Mouse (Mus musculus): ENCODE results near the gene Impad1.

Gene Impad1

DNA sequence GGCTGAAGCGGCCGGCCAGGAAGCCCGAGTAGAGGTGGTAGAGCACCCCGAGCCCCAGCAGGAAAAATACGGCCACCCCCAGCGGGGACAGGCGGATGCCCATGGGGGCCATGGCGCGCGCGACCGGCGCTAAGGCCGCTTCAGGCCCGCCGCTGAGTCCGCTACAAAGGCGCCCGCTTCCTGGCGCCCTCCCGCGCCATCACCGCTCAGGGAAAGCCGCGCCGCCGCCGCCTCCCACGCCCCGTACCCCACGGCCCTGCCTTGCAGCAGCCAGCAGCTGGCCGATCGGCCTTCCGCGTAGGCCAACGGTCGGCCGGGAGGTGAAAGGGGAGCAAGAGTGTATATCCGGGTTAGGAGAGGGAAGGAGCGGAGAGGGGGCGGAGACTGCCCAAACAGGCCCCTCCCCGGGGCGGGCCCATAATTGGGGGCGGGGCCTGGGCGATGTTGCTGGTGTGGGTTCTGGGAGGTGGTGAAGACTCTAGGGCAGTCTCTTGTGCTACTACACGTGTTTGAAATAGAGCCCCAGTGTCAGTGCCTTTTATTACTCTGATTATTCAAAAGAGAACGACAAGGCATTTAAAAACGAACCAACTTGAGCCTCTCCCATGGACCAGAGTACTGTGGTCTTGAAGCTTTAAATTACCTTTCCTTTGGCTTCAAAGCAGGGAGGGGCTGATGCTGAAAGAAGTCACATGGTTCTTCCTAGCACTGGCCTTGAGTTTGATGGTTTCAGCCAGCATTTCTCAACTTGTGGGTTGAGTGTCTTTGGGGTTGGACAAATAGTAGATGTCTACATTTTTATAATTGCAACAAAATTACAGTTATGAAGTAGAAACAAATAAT, at the start of gene Impad1:
TSS of gene Impad1 (minus strand) at position 364 of the 843 bp plus-strand sequence.
- peak; percentile 78 to 87 for DNase-seq (ENCODE audit: low read depth in 2 of 2, low spot score in 2 of 2)

DNA sequence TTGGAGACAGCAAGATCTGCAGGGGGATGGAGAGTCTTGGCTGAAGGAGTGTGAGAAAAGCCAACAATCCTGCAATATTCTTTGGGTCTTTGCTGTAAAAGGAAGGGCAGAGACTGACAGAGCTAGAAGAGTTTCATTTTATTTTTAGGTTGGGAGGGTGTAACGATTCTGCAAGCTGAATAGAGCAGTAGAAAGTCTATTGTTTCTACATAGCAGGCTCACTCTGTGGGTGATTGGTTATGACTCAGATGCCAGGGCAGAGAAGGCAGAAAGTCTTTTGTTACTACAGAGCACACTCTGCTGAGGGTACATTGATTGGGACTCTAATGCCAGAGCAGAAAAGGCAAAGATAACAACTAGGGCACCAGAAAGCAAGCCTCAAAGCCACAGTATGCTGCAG, 47.0 kb upstream of the Impad1 start:
- no peak for DNase-seq (ENCODE audit: low read depth in 2 of 2, low spot score in 2 of 2)

DNA sequence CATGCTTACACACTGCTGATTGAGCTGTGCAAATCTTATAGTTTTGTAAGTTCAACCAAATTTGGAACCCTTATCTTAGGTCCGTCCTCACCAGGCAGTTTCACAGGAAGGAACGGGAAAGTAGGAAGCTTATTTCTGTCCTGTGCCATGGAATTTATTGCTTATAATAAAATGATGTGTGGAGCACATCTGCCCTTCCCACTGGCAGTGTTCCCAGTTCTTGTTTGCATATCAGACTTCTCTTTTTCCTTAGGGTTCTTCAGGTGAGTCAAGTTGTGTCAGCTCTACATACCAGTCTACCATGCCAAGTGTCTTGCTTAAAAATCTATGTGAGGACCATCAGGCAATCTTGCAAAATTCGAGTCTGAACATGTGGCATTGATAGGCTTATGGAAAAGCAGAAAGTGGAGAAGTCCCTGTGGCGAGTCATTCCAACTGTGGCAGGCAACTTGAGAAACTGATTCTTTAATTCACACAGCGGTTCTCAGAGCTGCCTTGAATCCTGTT, 40.7 kb upstream of the Impad1 start:
- DNase-seq (ENCODE audit: low read depth in 2 of 2, low spot score in 2 of 2), result no peak

DNA sequence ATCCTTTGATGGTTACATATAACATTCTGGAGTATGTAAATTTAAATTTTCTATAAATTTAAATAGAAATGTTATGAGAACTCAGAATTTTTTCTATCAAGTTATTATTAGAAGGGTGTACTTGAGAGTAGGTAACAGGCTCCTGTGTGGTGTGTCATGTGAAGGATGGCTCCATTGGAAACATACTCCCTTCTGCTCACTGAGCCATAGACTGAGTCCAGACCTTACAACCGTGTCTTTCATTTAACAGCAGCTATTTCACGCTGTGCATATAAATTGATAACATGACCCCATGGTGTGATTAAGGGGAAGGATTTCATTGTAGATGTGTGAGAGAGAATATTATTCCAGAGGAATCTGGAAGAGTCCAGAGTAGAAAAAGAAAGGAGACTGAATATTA, 35.0 kb upstream of the Impad1 start:
- DNase-seq (ENCODE audit: low read depth in 2 of 2, low spot score in 2 of 2), result no peak

DNA sequence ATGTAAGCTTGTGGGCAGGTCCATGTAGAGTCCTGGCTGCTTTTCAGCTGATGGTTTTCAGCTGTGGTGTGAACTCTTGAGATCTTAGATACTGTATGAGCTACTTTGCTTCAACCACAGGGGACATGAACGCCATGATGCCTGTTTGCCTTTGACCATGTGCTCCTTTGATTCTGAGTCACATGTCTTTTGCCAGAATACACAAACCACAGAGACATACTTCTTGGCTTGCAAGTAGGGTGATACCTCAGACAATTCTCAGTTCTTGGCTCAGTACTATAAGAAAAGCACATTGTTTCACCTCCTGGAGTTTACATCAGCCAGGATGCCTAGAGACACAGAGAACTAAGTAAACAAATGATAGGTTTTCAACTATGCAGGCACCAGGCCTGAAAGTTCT, 29.0 kb upstream of the Impad1 start:
- DNase-seq (ENCODE audit: low read depth in 2 of 2, low spot score in 2 of 2), result no peak

DNA sequence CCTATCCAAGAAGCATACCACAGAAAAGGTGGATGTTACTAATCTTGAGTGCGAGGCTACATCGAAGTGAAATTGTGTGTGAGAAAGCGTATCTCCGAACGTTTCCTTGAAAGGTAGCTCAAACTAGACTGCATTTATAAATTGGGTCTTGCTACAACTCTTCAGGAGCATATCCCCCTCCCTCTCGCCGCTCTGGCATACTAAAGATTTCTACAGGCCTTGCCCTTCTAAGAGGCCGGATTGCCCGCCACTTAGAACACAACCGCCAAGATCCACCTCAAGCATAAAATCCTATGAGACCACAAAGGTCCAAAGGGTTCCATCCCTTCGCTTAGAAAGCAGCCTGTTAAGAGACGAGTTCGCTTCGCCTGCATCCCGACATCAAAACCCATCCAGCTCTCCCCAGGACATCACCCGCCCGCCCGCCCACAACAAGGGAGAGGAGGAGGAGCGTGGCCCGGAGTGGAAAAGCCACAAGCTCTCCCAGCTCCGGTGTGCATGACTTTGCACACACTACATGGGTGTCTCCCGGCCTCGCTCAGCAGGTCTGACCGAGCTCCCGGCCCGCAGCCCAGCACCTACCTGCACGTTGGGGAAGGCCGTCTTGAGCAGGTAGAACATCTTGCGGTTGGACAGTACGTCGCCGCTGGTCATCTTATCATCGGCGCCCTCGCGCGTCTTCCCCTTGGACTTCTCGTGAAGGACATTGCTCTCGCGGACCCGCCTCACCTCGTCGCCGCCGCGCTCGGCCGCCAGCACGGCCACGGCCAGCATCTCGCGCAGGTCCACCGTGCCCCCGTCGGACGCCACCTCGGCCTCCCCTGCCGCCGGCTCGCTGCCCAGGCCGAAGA, 789 bp downstream of the Impad1 start:
- DNase-seq (ENCODE audit: low read depth in 2 of 2, low spot score in 2 of 2), result peak; percentile 11 to 20

DNA sequence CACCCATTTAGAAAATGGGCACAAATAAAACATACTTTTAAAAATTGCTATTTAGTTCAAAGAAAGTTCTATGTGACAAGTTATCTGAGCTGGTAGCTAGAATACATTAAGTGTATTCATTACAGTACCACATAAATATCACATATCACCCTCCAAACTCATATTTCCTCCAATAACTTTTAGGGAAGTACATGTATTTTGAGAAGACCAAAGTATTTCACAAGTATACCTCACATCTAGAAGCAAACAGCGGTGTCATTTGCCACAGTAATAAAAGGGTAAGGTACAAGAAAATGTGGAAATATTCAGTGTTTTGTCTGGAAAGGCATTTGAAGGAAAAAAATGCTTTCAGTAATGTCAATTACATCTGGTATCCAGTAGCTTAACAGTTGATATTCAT, 2.0 kb downstream of the Impad1 start:
- no peak for DNase-seq (ENCODE audit: low read depth in 2 of 2, low spot score in 2 of 2)

DNA sequence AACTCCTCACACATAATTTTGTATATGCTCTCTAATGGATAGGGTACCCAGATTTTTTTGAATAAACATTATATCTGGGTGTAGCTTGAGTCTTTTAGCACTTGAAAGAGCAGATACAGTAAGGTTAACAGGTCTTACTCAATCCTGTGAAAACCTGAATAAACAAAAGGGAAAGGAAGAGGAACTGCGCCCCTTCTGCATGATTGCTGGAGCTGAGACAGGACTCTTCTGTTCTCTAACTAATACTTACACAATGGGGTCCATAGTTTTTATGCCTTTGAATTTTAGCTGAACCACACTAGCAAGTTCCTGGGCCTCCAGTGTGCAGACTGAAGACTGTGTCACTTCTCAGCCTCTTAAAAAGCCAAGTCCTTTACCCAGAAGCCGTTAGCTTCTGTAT, 8.0 kb downstream of the Impad1 start:
- DNase-seq (ENCODE audit: low read depth in 2 of 2, low spot score in 2 of 2), result no peak

DNA sequence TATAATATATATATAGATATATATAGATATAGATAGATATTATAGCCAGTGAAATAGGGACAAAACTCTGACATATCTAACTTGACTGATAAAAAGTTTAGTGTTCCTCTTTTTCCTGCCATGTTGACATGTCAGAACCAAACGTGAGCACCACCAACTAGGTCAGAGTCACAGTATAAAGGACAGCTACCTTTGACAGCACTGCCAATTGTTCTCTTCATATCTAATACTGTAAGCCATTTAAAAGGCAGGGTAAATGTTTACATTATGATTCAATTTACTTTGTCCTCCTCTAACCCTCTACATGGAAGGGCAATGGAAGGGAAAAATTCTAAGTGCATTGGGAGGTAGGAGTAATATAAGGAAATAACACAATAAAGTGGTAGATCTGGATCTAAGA, 8.8 kb downstream of the Impad1 start:
- no peak for DNase-seq (ENCODE audit: low read depth in 2 of 2, low spot score in 2 of 2)

DNA sequence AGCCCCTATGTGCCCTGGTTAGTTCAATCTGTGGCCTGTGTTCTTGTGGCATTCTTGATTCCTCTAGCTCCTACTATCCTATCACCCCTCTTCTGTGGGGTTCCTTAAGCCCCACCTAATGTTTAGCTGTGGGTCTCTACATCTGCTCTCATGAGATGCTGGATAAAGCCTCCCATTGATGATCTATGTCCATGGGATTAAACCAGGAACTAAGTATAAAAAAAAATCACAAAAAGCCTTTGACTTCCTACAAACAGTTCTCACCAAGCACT, 9.5 kb downstream of the Impad1 start:
- no peak for DNase-seq (ENCODE audit: low read depth in 2 of 2, low spot score in 2 of 2)

DNA sequence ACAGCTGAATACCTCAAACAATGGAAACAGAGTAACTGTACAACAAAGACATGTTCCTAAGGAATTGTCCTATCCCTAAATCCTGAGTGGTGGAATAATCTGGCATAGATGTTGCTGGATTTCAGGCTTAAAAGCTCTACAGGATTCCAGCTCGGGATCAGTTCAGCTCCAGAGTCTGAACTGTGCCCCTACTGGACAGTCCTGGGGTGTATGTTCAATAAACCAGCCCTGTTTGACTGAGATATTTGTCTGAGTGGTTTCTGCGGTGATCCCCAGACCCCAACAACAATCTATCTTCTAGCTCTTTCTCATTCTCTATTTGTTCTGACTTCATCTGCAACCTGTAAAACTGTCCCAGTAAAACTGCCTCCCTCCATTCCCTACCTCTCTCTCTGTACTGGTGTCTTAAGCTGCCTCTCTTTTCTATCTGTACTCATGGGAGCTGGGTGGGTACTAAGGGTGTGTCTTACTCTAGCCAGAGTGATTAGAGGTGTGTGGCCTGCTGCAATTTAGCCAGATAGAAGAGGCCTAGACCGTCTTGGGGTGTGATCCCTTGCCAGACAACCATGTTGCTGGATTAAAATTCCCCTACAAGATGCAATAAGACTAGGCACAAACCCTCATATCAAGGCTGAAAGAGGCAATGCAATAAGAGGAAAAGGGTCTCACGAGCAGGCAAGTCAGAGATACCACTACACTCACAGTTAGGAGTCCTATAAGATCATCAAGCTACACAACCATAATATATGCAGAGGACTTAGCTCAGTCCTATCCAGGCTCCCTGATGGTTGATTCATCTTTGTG, 10.1 kb downstream of the Impad1 start:
- no peak for DNase-seq (ENCODE audit: low read depth in 2 of 2, low spot score in 2 of 2)

DNA sequence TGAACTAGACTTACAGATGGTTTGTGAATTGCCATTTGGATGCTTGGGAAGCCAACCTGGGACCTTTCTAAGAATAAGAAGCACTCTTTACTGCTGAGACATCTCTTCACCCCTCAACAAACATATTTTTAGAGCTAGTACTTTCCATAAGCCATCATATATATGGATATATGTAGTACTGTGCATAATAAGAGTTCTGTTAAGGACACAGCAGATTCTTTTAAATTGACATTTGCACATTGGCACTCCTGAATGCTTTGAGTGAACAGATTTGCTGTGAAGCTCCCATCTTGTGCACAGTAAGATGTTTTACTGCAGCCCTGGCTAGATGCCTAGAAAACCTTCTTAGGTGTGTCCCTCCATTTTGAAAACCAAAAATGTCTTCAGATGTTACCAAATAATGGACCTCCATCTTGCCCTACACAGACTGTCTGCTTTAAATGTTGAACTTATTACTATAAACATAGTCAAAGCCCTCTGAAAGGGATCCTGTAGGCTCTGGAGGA, 13.8 kb downstream of the Impad1 start:
- no peak for DNase-seq (ENCODE audit: low read depth in 2 of 2, low spot score in 2 of 2)

DNA sequence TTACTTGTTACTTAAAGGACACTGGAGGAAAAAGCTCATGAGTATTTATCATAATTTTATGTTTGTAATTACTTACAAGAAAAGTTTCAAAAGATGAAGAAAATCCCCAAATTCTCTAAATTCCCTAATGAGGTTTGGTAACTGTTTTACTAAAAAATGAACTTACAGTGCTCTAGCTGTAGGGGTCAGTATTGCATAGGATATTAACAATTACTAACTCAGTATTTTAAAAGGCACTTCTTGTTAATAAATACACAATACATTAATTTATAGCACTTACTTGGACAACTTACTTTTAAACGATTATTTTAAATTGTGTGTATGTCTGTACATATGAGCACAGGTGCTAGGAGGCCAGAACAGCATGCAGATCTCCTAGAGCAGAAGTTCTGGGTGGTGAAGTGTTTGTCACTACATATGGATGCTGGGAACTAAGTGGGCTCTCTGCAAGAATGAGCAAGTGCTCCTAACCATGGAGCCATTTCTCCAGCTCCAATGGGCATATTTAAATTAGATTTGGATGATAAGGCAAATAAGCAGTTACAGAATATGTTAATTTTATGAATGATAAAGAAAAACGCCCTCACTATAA, 21.5 kb downstream of the Impad1 start:
- DNase-seq (ENCODE audit: low read depth in 2 of 2, low spot score in 2 of 2), result no peak

DNA sequence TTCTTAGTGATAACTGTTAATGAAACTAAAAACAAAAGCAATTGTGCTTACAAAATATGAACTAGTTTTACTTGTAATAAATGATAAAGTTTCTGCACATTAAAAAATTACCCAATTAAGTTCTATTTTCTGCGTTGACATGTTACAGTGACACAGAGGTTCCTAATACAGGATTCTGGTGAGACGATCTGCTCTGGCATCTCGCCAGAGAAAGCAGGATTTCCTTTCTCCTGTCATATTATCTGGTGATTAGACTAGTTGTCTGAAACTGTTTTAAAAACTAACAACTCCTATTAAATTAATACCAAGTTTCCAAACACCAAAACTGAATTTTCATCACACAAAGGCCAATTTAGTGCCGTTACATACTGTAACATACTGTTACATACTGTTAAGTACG, 27.3 kb downstream of the Impad1 start:
- no peak for DNase-seq (ENCODE audit: low read depth in 2 of 2, low spot score in 2 of 2)

DNA sequence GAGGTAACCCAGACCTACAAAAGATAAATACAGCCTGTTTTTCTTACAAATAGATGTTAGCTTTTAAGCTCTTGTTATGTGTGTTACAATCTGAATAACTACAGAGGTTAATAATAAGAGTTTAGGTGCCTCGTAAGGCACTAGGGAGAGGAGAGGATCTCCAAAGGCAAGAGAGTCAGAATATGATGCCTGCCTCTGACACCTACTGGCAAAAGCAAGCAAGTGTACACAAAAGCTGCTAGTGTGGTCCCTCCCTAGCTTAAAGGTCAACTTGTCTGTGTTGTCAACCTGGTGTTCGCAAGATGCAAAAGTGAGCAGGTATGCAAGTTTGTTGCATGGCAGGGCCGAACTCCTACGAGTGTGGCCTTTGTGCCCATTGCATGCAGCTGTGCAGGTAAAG, 34.8 kb downstream of the Impad1 start:
- no peak for DNase-seq (ENCODE audit: low read depth in 2 of 2, low spot score in 2 of 2)

DNA sequence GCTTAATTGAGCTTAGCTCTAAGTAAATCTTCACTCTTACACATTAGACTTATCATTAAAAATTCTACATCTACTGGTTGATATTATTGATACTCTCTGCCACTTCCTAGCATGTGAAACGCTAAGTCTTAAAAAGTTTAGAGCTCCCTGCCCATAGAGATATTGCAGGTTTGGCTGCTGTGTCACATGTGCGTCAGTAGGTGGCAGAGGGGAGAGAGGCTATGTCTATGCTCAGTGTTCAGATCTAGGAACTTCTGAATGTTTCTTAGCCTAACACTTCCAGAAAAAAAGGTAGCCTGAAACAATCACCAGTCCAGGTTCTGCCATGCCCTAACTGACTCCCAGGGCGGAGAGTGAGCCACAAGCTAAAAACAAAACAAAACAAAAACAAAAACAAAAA, 63.7 kb downstream of the Impad1 start:
- no peak for DNase-seq (ENCODE audit: low read depth in 2 of 2, low spot score in 2 of 2)

DNA sequence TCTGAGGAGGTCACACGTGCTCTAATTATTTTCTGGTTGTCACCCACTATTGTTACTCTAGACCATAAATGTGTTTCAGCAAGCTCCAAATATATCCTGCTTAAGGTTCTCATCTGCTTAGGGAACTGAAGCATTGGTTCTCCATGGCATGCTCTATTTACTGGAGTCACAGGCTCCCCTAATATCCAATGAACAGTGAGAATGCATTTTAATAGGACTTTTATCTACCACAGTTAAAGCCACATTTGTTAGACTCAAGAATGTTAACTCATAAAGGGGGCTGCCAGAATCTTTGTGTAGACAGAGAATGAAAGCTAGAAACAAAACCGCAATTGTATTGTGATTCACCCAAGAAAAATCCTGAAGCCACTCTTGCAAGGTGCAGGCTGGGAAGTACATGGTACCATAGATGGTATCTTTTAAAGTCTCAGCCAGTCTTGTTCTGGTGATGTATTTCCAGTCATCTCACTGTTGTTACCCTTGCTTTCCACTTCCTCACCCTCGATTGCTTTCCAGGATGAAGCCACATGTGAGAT, 66.8 kb downstream of the Impad1 start:
- no peak for DNase-seq (ENCODE audit: low read depth in 2 of 2, low spot score in 2 of 2)

DNA sequence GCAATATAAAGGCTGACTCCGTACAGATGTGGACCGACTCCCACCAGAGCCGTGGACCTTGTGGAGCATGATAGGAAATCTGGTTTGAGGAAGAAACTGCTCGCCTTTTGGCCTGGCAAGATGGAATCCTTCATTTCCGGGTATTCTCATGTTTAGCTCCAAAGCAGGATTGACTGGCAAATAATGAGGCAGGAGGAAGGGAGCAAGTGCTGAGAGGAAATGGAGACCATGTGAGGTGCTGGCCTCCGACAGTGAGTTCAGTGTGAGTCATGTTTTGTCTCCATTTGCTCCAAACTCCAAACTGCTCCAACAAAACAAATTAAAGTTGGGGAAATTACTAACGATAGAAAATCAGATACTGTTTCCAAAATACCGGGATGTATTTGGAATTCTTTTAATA, 69.3 kb downstream of the Impad1 start:
- no peak for DNase-seq (ENCODE audit: low read depth in 2 of 2, low spot score in 2 of 2)

DNA sequence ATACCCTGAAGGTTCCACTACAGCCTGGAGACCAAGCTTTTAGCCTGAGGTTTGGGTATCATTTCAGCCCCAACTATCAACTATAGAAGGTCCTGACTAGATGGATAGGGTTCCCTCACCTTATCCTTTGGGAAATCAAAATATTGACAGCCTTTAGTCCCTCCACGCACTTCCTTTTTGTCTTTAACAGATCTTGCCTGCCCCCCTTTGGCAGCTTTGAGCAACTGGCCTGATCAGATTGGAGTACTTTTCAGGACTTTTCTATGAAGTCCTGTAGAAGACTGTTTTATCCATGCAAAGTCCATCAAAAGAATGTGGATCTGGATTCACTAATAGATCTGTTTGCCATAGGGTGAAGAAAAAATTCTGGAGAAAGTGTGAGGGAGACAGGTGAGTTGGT, 71.1 kb downstream of the Impad1 start:
- no peak for DNase-seq (ENCODE audit: low read depth in 2 of 2, low spot score in 2 of 2)

DNA sequence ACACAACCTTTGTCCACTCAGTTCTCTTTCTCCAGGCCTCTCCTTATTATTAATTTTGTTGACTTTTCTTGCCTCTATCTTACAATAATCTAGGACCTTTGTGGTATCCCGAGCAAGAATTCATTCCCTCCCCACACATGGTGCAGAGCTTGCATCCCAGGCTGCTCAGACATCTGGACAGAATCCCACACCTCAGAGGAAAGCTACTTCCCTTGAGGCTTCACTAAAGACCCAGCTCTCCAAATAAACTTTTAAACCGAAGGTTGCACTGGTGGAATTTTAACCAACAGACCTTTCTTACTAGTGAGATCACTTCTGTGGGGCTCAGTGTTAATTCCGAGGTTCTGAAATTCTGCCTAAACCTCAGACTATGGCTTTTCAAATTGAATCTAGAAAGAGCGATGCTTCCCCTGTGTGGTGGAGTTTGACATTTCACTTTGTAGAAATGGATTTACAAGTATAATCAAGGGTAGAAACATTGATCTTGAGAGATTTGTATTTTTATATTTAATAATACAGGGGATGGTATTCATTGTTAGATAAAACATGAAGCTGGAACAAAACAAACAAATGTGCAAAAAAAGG, 75.3 kb downstream of the Impad1 start:
- DNase-seq (ENCODE audit: low read depth in 2 of 2, low spot score in 2 of 2), result no peak

Data from CD8-positive naive resting alpha-beta T cell, adult 2 months (primary cell).